Mouse (Mus musculus) cerebellum, adult 9-11 months (tissue): ENCODE measurements at regions not wholly inside any gene's neighbourhood (a gene's known extent, or its start where the extent isn't known, plus 50 kb on each side); places are given as distances from the start of the nearest gene placed in this dataset.
A peak's percentile ranks its signal among the peaks of the same experiment; 100 is the strongest.

Source experiments
- DNase-seq: peaks from one replicate; pipeline ENCODE4 v3.0.0; 2022

- no peak for DNase-seq
These were observed 129.7 kb upstream of the Syt1 start for GRCm38 (mm10) chr10:109140421-109140938.

- no peak for DNase-seq
These were observed 126.3 kb upstream of the Syt1 start for GRCm38 (mm10) chr10:109136763-109137732.

- DNase-seq, result no peak
These were observed 123.7 kb upstream of the Syt1 start for GRCm38 (mm10) chr10:109134521-109134920.

- DNase-seq, result no peak
These were observed 121.3 kb upstream of the Syt1 start for GRCm38 (mm10) chr10:109132091-109132573.

- DNase-seq, result peak; percentile 96
These were observed 118.8 kb upstream of the Syt1 start for GRCm38 (mm10) chr10:109129552-109130110.

GRCm38 (mm10) chr10:109129068-109129467 is 118.3 kb upstream of the Syt1 start:
- peak; percentile 63 for DNase-seq

- no peak for DNase-seq
These were observed 115.9 kb upstream of the Syt1 start for GRCm38 (mm10) chr10:109126699-109127098.

- no peak for DNase-seq
These were observed 106.4 kb upstream of the Syt1 start for GRCm38 (mm10) chr10:109117143-109117542.

- no peak for DNase-seq
These were observed 104.3 kb upstream of the Syt1 start for GRCm38 (mm10) chr10:109115013-109115627.

- no peak for DNase-seq
These were observed 95.0 kb upstream of the Syt1 start for GRCm38 (mm10) chr10:109105781-109106180.

- DNase-seq, result no peak
These were observed 81.4 kb upstream of the Syt1 start for GRCm38 (mm10) chr10:109092219-109092618.

GRCm38 (mm10) chr10:109079773-109080172 is 69.0 kb upstream of the Syt1 start:
- peak; percentile 22 for DNase-seq

- DNase-seq, result no peak
These were observed 63.4 kb upstream of the Syt1 start for GRCm38 (mm10) chr10:109074218-109074617.
